Comparison of ENCODE assay signal across 8 mouse cellular contexts in genomic region chr1:59912413-59913157, GRCm38 (mm10). TPM values are rescaled to one million over a fixed set of nuclear protein-coding genes. Genes with fewer than 3 reads are reported as not detected.
DNase-seq lines count a peak whose midpoint lies in the region; ATAC-seq and TF ChIP-seq lines count a peak whose summit lies in the region.

Gene Fam117b (plus strand): TSS chr1:59913006.

- H3K36me3 ChIP-seq in ES-Bruce4 (ENCODE audit: control insufficient read depth, insufficient read depth, low read length, poor library complexity, severe bottlenecking): no peaks in the 10 kb centered on the region
- no peaks in the 10 kb centered on the region for H3K36me3 ChIP-seq in forebrain, embryonic 13.5 days (ENCODE audit: poor library complexity, severe bottlenecking)
- no peaks in the 10 kb centered on the region for H3K36me3 ChIP-seq in liver, postnatal 0 days (replicated peaks; ENCODE audit: insufficient read depth, low read length)
- no peaks in the 10 kb centered on the region for H3K36me3 ChIP-seq in neural tube, embryonic 14.5 days (ENCODE audit: control insufficient read depth, insufficient read depth, low read length)

- whole genome bisulfite sequencing in forebrain, embryonic 13.5 days: under 1% methylated on average over 49 of the region's 72 CpGs
- under 1% methylated on average over 72 of the region's 72 CpGs for WGBS in large intestine, adult 2 months
- WGBS in liver, postnatal 0 days (ENCODE audit: insufficient replicate concordance): under 1% methylated on average over 63 of the region's 72 CpGs
- under 1% methylated on average over 64 of the region's 72 CpGs for WGBS in neural tube, embryonic 14.5 days

- H3K27me3 ChIP-seq in ES-Bruce4 (ENCODE audit: control insufficient read depth, insufficient read depth, low read length, poor library complexity, severe bottlenecking): no peaks in the 10 kb centered on the region
- no peaks in the 10 kb centered on the region for H3K27me3 ChIP-seq in forebrain, embryonic 13.5 days
- H3K27me3 ChIP-seq in liver, postnatal 0 days (ENCODE audit: insufficient read depth, low read length): no peaks in the 10 kb centered on the region
- H3K27me3 ChIP-seq in neural tube, embryonic 14.5 days (ENCODE audit: control insufficient read depth, insufficient read depth, low read length): peaks cover 3% of the 10 kb centered on the region; the same call in 1 of the 2 replicates

- H3K4me1 ChIP-seq in ES-Bruce4 (ENCODE audit: control insufficient read depth, insufficient read depth, low read length): peaks cover 3% of the 10 kb centered on the region
- peaks cover 26% of the 10 kb centered on the region for H3K4me1 ChIP-seq in forebrain, embryonic 13.5 days
- peaks cover 5% of the 10 kb centered on the region; the same call in 1 of the 2 replicates for H3K4me1 ChIP-seq in liver, postnatal 0 days (ENCODE audit: insufficient read depth)
- H3K4me1 ChIP-seq in neural tube, embryonic 14.5 days (ENCODE audit: control insufficient read depth, insufficient read depth, low read length): peaks cover 18% of the 10 kb centered on the region

- no peak within 1 kb of the TSS for H3K27ac ChIP-seq in ES-Bruce4 (ENCODE audit: insufficient read depth, low read length)
- peak within 1 kb of the TSS; percentile 96 for H3K27ac ChIP-seq in forebrain, embryonic 13.5 days
- H3K27ac ChIP-seq in liver, postnatal 0 days (ENCODE audit: low read depth): peak within 1 kb of the TSS; percentile 94
- peak within 1 kb of the TSS; percentile 99 for H3K27ac ChIP-seq in neural tube, embryonic 14.5 days (ENCODE audit: low read depth, low read length)

- TF ChIP-seq EP300 in ES-Bruce4 (IDR thresholded peaks at IDR 0.05; ENCODE audit: insufficient read depth, low read depth, low read length): no peak
- TF ChIP-seq EP300 in liver, postnatal 0 days (IDR thresholded peaks at IDR 0.05; ENCODE audit: low read depth): 0 out of 2 replicates have a peak, but pooled peaks have one; percentile 35

- no peaks in the 10 kb centered on the region for H3K9me3 ChIP-seq in ES-Bruce4 (replicated peaks; ENCODE audit: control insufficient read depth, insufficient read depth, low read length, poor library complexity, severe bottlenecking)
- H3K9me3 ChIP-seq in forebrain, embryonic 13.5 days (replicated peaks): no peaks in the 10 kb centered on the region
- H3K9me3 ChIP-seq in liver, postnatal 0 days (ENCODE audit: low read length): no peaks in the 10 kb centered on the region
- H3K9me3 ChIP-seq in neural tube, embryonic 14.5 days (ENCODE audit: control insufficient read depth, low read length): no peaks in the 10 kb centered on the region

- DNase-seq in heart, postnatal 10 days: peak; percentile 98 to 99
- peak; percentile 87 for DNase-seq in large intestine, adult 2 months (ENCODE audit: low read depth, low spot score)
- peak; percentile 98 for DNase-seq in liver, postnatal 0 days
- DNase-seq in testis, postnatal 10 days (ENCODE audit: low spot score): peak; percentile 99

- peak; percentile 55 for TF ChIP-seq POLR2A in ES-Bruce4 (IDR thresholded peaks at IDR 0.05; ENCODE audit: insufficient read depth, low read length)

- intact Hi-C loops in heart, postnatal 10 days (cut with DNase I): loop anchor here (2.0 kb wide), 1 partner anchor 26 kb away; no protein-coding TSS in a partner anchor

- peak within 1 kb of the TSS; percentile 82 for H3K4me2 ChIP-seq in forebrain, embryonic 13.5 days
- peak within 1 kb of the TSS; percentile 99 for H3K4me2 ChIP-seq in liver, postnatal 0 days (ENCODE audit: low read depth, low read length)
- peak within 1 kb of the TSS; percentile 81 for H3K4me2 ChIP-seq in neural tube, embryonic 14.5 days (ENCODE audit: low read depth, low read length)

- peak within 1 kb of the TSS; percentile 93 for H3K9ac ChIP-seq in ES-Bruce4 (ENCODE audit: low read depth, poor library complexity, severe bottlenecking)
- H3K9ac ChIP-seq in forebrain, embryonic 13.5 days: peak within 1 kb of the TSS; percentile 96
- H3K9ac ChIP-seq in liver, postnatal 0 days (replicated peaks): peak within 1 kb of the TSS; percentile 88
- H3K9ac ChIP-seq in neural tube, embryonic 14.5 days (replicated peaks; ENCODE audit: low read depth, low read length): peak within 1 kb of the TSS; percentile 98

- H3K4me3 ChIP-seq in ES-Bruce4 (ENCODE audit: low read depth, low read length): peak within 1 kb of the TSS; percentile 81
- H3K4me3 ChIP-seq in forebrain, embryonic 13.5 days: peak within 1 kb of the TSS; percentile 97
- peak within 1 kb of the TSS; percentile 84 for H3K4me3 ChIP-seq in liver, postnatal 0 days (ENCODE audit: low read depth, low read length)
- H3K4me3 ChIP-seq in neural tube, embryonic 14.5 days (ENCODE audit: low read depth, low read length): peak within 1 kb of the TSS; percentile 97

- no peak for TF ChIP-seq CTCF in ES-Bruce4 (IDR thresholded peaks at IDR 0.05; ENCODE audit: low read depth, low read length)
- peak; percentile 28 for TF ChIP-seq CTCF in liver, postnatal 0 days (IDR thresholded peaks at IDR 0.05; ENCODE audit: low read depth)

- ATAC-seq in cerebellum, adult (ENCODE audit: insufficient number of reproducible peaks, low FRiP score, low TSS enrichment): peak; percentile 97
- ATAC-seq in forebrain, embryonic 13.5 days: peak; percentile 98
- peak; percentile 95 for ATAC-seq in liver, postnatal 0 days
- peak; percentile 97 for ATAC-seq in neural tube, embryonic 14.5 days (ENCODE audit: low read depth)

RNA-seq across cellular contexts. Expression of gene Fam117b, which starts in this region (rescaled TPM):
- 18.9 and 19.8 TPM in 2 replicates for polyA plus RNA-seq in ES-Bruce4 (2011; ENCODE audit: insufficient read depth, insufficient read length, low read depth, missing spikeins)
- polyA plus RNA-seq in forebrain, embryonic 13.5 days (2015; fragmentation: Nextera tagmentation; extraction: Ambion mirVana): 15.7 and 16.6 TPM in 2 replicates
- 10 to 100 TPM; 15.8 to 26.9 TPM for total RNA-seq in heart, postnatal 10 days (2021)
- 6.3 and 8.8 TPM in 2 replicates for polyA plus RNA-seq in large intestine, adult 2 months (2012; rRNA removed)
- polyA plus RNA-seq in liver, postnatal 0 days (2015; fragmentation: Nextera tagmentation; extraction: Ambion mirVana): 1.5 and 1.8 TPM in 2 replicates
- polyA plus RNA-seq in neural tube, embryonic 14.5 days (2014; fragmentation: Nextera tagmentation; extraction: Ambion mirVana): 54.7 and 59.5 TPM in 2 replicates
